Mouse (Mus musculus): ENCODE measurements around the gene 2510002D24Rik. TPM values are rescaled to one million over a fixed set of nuclear protein-coding genes. Genes with fewer than 3 reads are reported as not detected.
"Not testable (repeated sequence)": the region's sequence is repeated elsewhere in the genome, so short reads cannot be mapped to it uniquely, and the experiment has no call there.

2510002D24Rik gene
- polyA plus RNA-seq, 1 experiment from 2014 or later, result 26.1 TPM

DNA sequence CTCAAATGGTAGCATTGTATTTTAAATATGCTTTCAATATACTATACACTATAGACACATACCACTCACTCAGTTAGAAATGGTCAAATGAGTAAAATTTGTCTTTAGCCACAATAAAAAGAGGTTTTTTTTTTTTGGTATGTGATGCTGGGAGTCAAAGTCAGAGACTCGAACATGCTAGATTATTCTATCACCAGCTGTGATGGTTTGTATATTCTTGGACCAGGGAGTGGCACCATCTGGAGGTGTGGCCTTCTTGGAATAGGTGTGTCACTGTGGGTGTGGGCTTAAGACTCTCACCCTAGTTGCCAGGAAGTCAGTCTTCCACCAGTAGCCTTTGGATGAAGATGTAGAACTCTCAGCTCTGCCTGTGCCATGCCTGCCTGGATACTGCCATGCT is 34.1 kb downstream of the 2510002D24Rik start:
- not testable (repeated sequence) for H3K27me3 ChIP-seq; H3K27ac ChIP-seq; H3K4me2 ChIP-seq; ATAC-seq; H3K9me3 ChIP-seq (replicated peaks); H3K9ac ChIP-seq; H3K4me3 ChIP-seq; H3K4me1 ChIP-seq
- H3K36me3 ChIP-seq (ENCODE audit: poor library complexity, severe bottlenecking), result peaks cover 38% of the 10 kb centered on the region
- WGBS, result 88% methylated on average over 1 of the region's 1 CpGs

DNA sequence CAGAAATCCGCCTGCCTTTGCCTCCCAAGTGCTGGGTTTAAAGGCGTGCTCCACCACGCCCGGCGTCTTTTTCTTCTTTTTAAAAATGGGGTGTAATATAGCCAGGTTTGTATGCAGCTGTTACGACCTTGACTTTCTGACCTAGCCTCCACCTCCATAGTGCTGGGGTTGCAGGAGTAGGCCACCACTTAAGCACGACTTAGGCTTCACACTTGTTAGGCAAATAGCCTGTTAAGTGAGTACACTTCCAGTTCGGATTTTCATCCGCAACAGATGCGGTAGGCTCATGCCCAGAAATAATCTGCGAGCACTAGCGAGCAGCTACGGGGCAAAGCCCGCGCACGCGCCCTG is 39.7 kb downstream of the 2510002D24Rik start:
- H3K9me3 ChIP-seq (replicated peaks), result no peaks in the 10 kb centered on the region
- peak overlapping the region; percentile 84 for H3K4me3 ChIP-seq
- H3K4me1 ChIP-seq, result peaks cover 36% of the 10 kb centered on the region
- H3K4me2 ChIP-seq, result peak overlapping the region; percentile 83
- peaks cover 34% of the 10 kb centered on the region for H3K36me3 ChIP-seq (ENCODE audit: poor library complexity, severe bottlenecking)
- H3K27me3 ChIP-seq, result no peaks in the 10 kb centered on the region
- peak overlapping the region; percentile 96 for H3K27ac ChIP-seq
- peak overlapping the region; percentile 93 for H3K9ac ChIP-seq
- WGBS, result under 1% methylated on average over 17 of the region's 17 CpGs
- no peak for ATAC-seq

DNA sequence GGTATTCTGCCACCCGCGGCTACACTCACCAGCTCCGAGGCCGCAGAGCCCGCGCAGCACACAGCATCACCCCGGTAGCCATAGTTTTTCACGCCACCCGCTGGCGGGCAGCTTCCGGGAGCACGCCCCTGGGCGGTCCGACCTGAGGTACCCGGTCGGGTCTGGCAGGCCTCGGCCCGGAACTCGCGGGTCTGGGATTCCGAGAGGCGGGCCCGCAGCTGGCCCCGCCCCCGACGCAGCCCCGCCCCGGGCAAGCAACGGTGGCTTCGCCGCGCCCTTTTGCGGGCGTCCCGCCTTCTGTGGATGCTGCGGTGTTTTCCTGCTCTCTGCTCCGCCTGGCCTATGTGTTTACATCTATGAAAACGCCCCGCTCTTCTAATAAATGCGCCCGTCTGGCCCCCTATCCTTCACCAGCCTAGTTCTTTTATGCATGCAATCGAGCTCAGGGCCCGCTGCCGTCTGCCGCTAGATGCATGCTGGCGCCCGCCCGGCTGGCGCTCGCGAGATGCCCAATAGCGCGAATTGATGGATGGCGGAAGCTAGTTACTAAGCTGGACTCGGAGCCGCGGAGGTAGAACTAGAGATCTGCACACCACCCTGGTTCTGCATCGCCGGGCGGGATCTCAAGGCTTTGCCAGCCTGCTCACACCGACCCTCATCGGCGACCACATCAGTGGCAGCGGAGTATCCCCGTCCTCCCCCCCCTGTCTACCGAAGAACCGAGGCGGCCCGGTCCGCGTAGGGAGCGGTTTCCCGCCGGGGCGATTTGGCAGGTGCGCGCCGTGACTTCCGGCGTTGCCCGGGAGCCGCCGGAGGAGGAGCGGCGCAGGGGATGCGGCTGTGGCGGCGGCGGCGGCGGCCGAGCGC is 40.3 kb downstream of the 2510002D24Rik start, which contains the start of the genes Mrpl40 and Hira:
Mrpl40 (minus strand) TSS at position 421 of the 867 bp plus-strand sequence.
Hira (plus strand) TSS at position 596 of the 867 bp plus-strand sequence.
- peaks cover 34% of the 10 kb centered on the region for H3K36me3 ChIP-seq (ENCODE audit: poor library complexity, severe bottlenecking)
- ATAC-seq, result peak; percentile 92
- no peaks in the 10 kb centered on the region for H3K27me3 ChIP-seq
- H3K27ac ChIP-seq, result peak within 1 kb of the TSS; percentile 96
- H3K4me1 ChIP-seq, result peaks cover 37% of the 10 kb centered on the region
- peak within 1 kb of the TSS; percentile 84 for H3K4me3 ChIP-seq
- under 1% methylated on average over 67 of the region's 93 CpGs for WGBS
- no peaks in the 10 kb centered on the region for H3K9me3 ChIP-seq (replicated peaks)
- peak within 1 kb of the TSS; percentile 93 for H3K9ac ChIP-seq
- peak within 1 kb of the TSS; percentile 83 for H3K4me2 ChIP-seq

DNA sequence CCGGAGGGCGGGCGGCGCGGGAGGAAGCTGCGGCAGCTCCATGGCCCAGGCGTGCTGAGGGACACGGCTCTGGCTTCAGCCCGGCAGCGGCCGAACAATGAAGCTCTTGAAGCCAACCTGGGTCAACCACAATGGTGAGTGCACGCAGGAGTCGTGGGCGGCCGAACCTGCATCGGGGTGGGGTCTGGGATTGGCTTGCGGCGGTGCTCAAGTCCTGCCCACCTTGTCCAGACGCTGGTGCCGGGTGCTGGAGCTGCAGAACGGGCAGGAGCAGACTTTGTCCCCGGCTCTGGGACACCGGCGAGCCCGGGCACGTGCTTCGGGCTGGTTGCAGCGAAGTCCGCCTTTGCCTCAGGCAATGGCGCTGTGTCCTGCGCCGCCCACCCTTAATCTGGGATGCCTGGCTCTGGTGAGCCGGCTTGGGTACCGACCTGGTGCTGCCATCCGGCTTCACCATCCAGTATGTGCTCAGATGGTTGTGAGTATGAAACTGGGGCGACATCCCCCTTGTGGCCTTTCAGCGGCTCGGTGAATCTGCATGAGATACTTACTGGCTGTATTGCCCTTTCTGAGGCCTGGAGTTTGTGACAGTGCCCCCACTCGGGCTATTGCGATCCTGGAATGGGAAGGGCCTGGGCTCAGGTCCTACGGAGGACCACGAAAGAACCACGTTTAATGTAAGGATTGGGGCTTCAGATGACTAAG is 41.2 kb downstream of the 2510002D24Rik start:
- Histone ChIP-seq H3K27me3 (no peaks in the 10 kb centered on the region), H3K36me3 (ENCODE audit: poor library complexity, severe bottlenecking) (peaks cover 30% of the 10 kb centered on the region), H3K9ac (peak overlapping the region; percentile 93), H3K4me1 (peaks cover 37% of the 10 kb centered on the region), H3K27ac (peak overlapping the region; percentile 96), H3K4me2 (peak overlapping the region; percentile 83), H3K4me3 (peak overlapping the region; percentile 84), H3K9me3 (replicated peaks) (no peaks in the 10 kb centered on the region)
- WGBS, result under 1% methylated on average over 43 of the region's 43 CpGs
- ATAC-seq, result peak; percentile 38

DNA sequence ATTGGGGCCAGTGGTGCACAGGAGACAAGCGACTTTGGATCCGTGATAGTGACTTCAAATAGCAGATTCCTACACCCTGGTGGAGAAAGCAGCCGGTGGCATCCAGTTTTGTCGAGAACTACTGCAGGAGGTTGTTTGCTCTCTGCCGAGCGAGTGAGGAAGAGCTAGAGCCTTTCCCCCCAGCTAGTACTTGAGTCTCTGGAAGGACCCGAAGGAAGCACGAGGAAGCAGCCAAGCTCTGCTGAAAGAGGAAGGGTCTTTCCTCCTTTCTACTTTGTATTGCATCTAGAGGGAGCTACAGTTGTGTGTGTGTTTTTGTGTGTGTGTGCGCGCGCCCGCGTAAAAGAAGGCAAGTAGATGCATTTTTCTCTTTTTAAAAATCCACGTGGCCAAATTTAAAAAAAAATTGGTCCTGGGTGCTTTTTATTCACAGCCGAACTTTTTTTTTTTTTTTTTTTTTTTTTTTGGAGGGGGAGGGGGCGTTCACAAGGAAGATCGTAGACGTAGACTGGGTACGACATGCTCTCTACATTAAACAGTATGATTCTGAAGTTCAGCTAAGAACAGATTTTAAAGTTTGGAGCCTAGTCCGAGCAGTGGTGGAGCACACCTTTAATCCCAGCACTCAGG is 41.8 kb downstream of the 2510002D24Rik start:
- Histone ChIP-seq H3K27ac (peak overlapping the region; percentile 96), H3K4me3 (peak overlapping the region; percentile 84), H3K4me1 (peaks cover 37% of the 10 kb centered on the region), H3K4me2 (peak overlapping the region; percentile 83), H3K9ac (peak overlapping the region; percentile 93), H3K9me3 (replicated peaks) (no peaks in the 10 kb centered on the region), H3K27me3 (no peaks in the 10 kb centered on the region), H3K36me3 (ENCODE audit: poor library complexity, severe bottlenecking) (peaks cover 23% of the 10 kb centered on the region)
- WGBS, result 31% methylated on average over 20 of the region's 20 CpGs
- no peak for ATAC-seq

DNA sequence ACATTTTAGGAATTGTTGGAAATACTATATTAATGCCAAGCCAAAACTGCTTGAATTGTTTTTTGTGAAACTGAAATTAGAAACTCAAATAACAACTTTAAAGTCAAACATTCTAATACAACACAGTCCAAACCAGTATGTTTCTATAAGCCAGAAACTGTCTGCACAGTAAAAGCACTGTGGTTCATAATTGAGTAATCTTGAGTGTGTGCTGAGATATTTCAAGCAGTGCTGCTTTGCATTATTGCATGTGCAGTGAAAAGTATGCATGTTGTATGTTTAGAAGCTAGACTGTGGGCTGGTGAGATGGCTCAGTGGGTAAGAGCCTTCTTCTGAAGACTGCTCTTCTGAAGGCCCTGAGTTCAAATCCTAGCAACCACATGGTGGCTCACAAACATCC is 47.7 kb downstream of the 2510002D24Rik start:
- Histone ChIP-seq H3K36me3 (ENCODE audit: poor library complexity, severe bottlenecking) (peaks cover 24% of the 10 kb centered on the region), H3K9me3 (replicated peaks) (no peaks in the 10 kb centered on the region), H3K27me3 (no peaks in the 10 kb centered on the region), H3K4me1 (peaks cover 20% of the 10 kb centered on the region), H3K27ac (no peak overlapping the region), H3K4me3 (no peak overlapping the region), H3K4me2 (no peak overlapping the region), H3K9ac (no peak overlapping the region)
- no peak for ATAC-seq

Other genes with a start within 250 kb of the 2510002D24Rik start
- gene Tbx1, start 245.9 kb upstream of the 2510002D24Rik start, polyA plus RNA-seq (2015; fragmentation: Nextera tagmentation; extraction: Ambion mirVana), result 0.39 and 0.56 TPM in 2 replicates
- 5.1 and 6.0 TPM in 2 replicates for gene Gp1bb, start 214.2 kb upstream of the 2510002D24Rik start, polyA plus RNA-seq (2015; fragmentation: Nextera tagmentation; extraction: Ambion mirVana)
- gene Gm49601, start 210.2 kb upstream of the 2510002D24Rik start, polyA plus RNA-seq (2015; fragmentation: Nextera tagmentation; extraction: Ambion mirVana), result 10.0 and 18.2 TPM in 2 replicates
- 115 and 120 TPM in 2 replicates for gene Sept5, start 206.6 kb upstream of the 2510002D24Rik start, polyA plus RNA-seq (2015; fragmentation: Nextera tagmentation; extraction: Ambion mirVana)
- 44.6 and 53.2 TPM in 2 replicates for gene Cldn5, start 59.7 kb upstream of the 2510002D24Rik start, polyA plus RNA-seq (2015; fragmentation: Nextera tagmentation; extraction: Ambion mirVana)
- 114 and 118 TPM in 2 replicates for gene Ufd1, start 24.8 kb upstream of the 2510002D24Rik start, polyA plus RNA-seq (2015; fragmentation: Nextera tagmentation; extraction: Ambion mirVana)
- 48.7 and 51.3 TPM in 2 replicates for gene Cdc45, start 24.6 kb upstream of the 2510002D24Rik start, polyA plus RNA-seq (2015; fragmentation: Nextera tagmentation; extraction: Ambion mirVana)
- gene Gm28539, start within 50 bp of the 2510002D24Rik start, polyA plus RNA-seq (2015; fragmentation: Nextera tagmentation; extraction: Ambion mirVana), result not detected in 2 replicates
- 78.6 and 87.4 TPM in 2 replicates for gene Mrpl40, start 40.3 kb downstream of the 2510002D24Rik start, polyA plus RNA-seq (2015; fragmentation: Nextera tagmentation; extraction: Ambion mirVana)
- gene Hira, start 40.5 kb downstream of the 2510002D24Rik start, polyA plus RNA-seq (2015; fragmentation: Nextera tagmentation; extraction: Ambion mirVana), result 21.4 and 25.8 TPM in 2 replicates